Mouse (Mus musculus) spleen, adult 2 months (tissue): ENCODE measurements at regions not wholly inside any gene's neighbourhood (a gene's known extent, or its start where the extent isn't known, plus 50 kb on each side); places are given as distances from the start of the nearest gene placed in this dataset.

ENCODE experiments used
- DNase-seq, 2 experiments: peaks; one replicate each; pipeline versions ENCODE4 v3.0.0 to v3.0.0-alpha.2; 2012 to 2021; ENCODE audit warnings: low spot score in 2 of 2, low read depth in 1 of 2
- H3K27ac ChIP-seq: fragments of 200-500 bp; 2 replicates; pipeline ENCODE4 v1.5.1; 2012; ENCODE audit warnings: low read length, inconsistent platforms; ENCODE audit not compliant: insufficient read depth
- H3K27me3 ChIP-seq: fragments of 200-500 bp; 2 replicates; pipeline ENCODE4 v1.6.1; 2012; ENCODE audit warnings: mild to moderate bottlenecking, moderate library complexity, low read length, inconsistent platforms; ENCODE audit not compliant: control insufficient read depth, insufficient read depth
- H3K36me3 ChIP-seq: fragments of 200-500 bp; 2 replicates; pipeline ENCODE4 v1.6.1; 2012; ENCODE audit warnings: mild to moderate bottlenecking, low read length, inconsistent platforms; ENCODE audit not compliant: control insufficient read depth, insufficient read depth
- H3K4me1 ChIP-seq: fragments of 200-500 bp; 2 replicates; pipeline ENCODE4 v1.6.1; 2011; ENCODE audit warnings: inconsistent platforms; ENCODE audit not compliant: control insufficient read depth, insufficient read depth, insufficient read length
- H3K4me3 ChIP-seq: fragments of 200-500 bp; 2 replicates; pipeline ENCODE4 v1.5.1; 2011; ENCODE audit warnings: mild to moderate bottlenecking, inconsistent platforms; ENCODE audit not compliant: insufficient read depth, insufficient read length; ENCODE audit errors: extremely low read depth
- CTCF ChIP-seq: fragments of 200-500 bp; IDR thresholded peaks from 2 replicates; pipeline ENCODE4 v1.5.1; 2011; ENCODE audit warnings: mild to moderate bottlenecking, inconsistent platforms; ENCODE audit not compliant: insufficient read depth, insufficient read length, insufficient replicate concordance; ENCODE audit errors: extremely low read depth
- POLR2A ChIP-seq: fragments of 200-500 bp; IDR thresholded peaks from 2 replicates; pipeline ENCODE4 v1.6.1; 2011; ENCODE audit warnings: low read depth, low read length, inconsistent platforms
- WGBS: fragments of 180-500 bp; shearing (Covaris S2); methylation state at CpG from one replicate; pipeline ENCODE4 v1.1.7; 2018; 5-methylcytosine and 5-hydroxymethylcytosine counted together

GRCm38 (mm10) chr13:111104567-111105219, 150.1 kb upstream of the Actbl2 start:
- Histone ChIP-seq H3K36me3 (no peaks in the 10 kb centered on the region), H3K27ac (no peak overlapping the region), H3K4me3 (no peak overlapping the region), H3K27me3 (no peaks in the 10 kb centered on the region), H3K4me1 (no peaks in the 10 kb centered on the region)
- no peak for DNase-seq
- 86% methylated on average over 4 of the region's 4 CpGs for WGBS
- TF ChIP-seq CTCF: no peak
- TF ChIP-seq POLR2A: no peak

- Histone ChIP-seq H3K36me3 (no peaks in the 10 kb centered on the region), H3K27ac (no peak overlapping the region), H3K4me1 (no peaks in the 10 kb centered on the region), H3K4me3 (no peak overlapping the region), H3K27me3 (no peaks in the 10 kb centered on the region)
- no peak for TF ChIP-seq POLR2A
- no peak for TF ChIP-seq CTCF
- WGBS: 79% methylated on average over 3 of the region's 3 CpGs
- DNase-seq: no peak
These were observed 123.7 kb upstream of the Actbl2 start for GRCm38 (mm10) chr13:111131108-111131507.

GRCm38 (mm10) chr13:111136392-111136791, 118.4 kb upstream of the Actbl2 start:
- H3K27me3 ChIP-seq: no peaks in the 10 kb centered on the region
- no peaks in the 10 kb centered on the region for H3K36me3 ChIP-seq
- DNase-seq: no peak
- TF ChIP-seq CTCF (no peak), POLR2A (no peak)
- no peak overlapping the region for H3K27ac ChIP-seq
- H3K4me1 ChIP-seq: no peaks in the 10 kb centered on the region
- WGBS: 91% methylated on average over 3 of the region's 3 CpGs
- H3K4me3 ChIP-seq: no peak overlapping the region

- 88% methylated on average over 7 of the region's 7 CpGs for WGBS
- TF ChIP-seq POLR2A: no peak
- TF ChIP-seq CTCF: no peak
- H3K4me1 ChIP-seq: no peaks in the 10 kb centered on the region
- DNase-seq: no peak
- H3K27me3 ChIP-seq: no peaks in the 10 kb centered on the region
- no peaks in the 10 kb centered on the region for H3K36me3 ChIP-seq
- H3K4me3 ChIP-seq: no peak overlapping the region
- H3K27ac ChIP-seq: no peak overlapping the region
These were observed 111.9 kb upstream of the Actbl2 start for GRCm38 (mm10) chr13:111142757-111143420.

GRCm38 (mm10) chr13:111144721-111145120, 110.1 kb upstream of the Actbl2 start:
- no peak for TF ChIP-seq CTCF
- Histone ChIP-seq H3K4me1 (no peaks in the 10 kb centered on the region), H3K27ac (no peak overlapping the region), H3K27me3 (no peaks in the 10 kb centered on the region), H3K4me3 (no peak overlapping the region), H3K36me3 (no peaks in the 10 kb centered on the region)
- DNase-seq: no peak
- 80% methylated on average over 3 of the region's 3 CpGs for WGBS

GRCm38 (mm10) chr13:111157921-111158638, 96.7 kb upstream of the Actbl2 start:
- Histone ChIP-seq H3K27me3 (no peaks in the 10 kb centered on the region), H3K4me1 (no peaks in the 10 kb centered on the region), H3K27ac (no peak overlapping the region), H3K36me3 (no peaks in the 10 kb centered on the region), H3K4me3 (no peak overlapping the region)
- TF ChIP-seq POLR2A (no peak), CTCF (no peak)
- no peak for DNase-seq
- WGBS: 87% methylated on average over 14 of the region's 14 CpGs

GRCm38 (mm10) chr13:111159498-111159897, 95.3 kb upstream of the Actbl2 start:
- H3K27me3 ChIP-seq: no peaks in the 10 kb centered on the region
- no peak overlapping the region for H3K4me3 ChIP-seq
- H3K27ac ChIP-seq: no peak overlapping the region
- DNase-seq: no peak
- no peaks in the 10 kb centered on the region for H3K36me3 ChIP-seq
- H3K4me1 ChIP-seq: no peaks in the 10 kb centered on the region
- TF ChIP-seq POLR2A (no peak), CTCF (no peak)
